Mouse (Mus musculus) lung, embryonic 15.5 days (tissue): ENCODE data around the gene Usp5. TPM values are rescaled to one million over a fixed set of nuclear protein-coding genes. Genes with fewer than 3 reads are reported as not detected.
"Not testable (repeated sequence)": the region's sequence is repeated elsewhere in the genome, so short reads cannot be mapped to it uniquely, and the experiment has no call there.

ENCODE experiments used
- ATAC-seq: fragments of 200-750 bp; cut with Nextera tagmentation; 2 replicates; pipeline ENCODE4 v1.8.0; 2017; ENCODE audit warnings: moderate number of reproducible peaks, borderline replicate concordance; ENCODE audit not compliant: low FRiP score, low TSS enrichment; ENCODE audit errors: extremely low read depth
- H3K27ac ChIP-seq: fragments of 300-500 bp; sonication (generic); 2 replicates; pipeline ENCODE4 v1.5.1; 2015; ENCODE audit warnings: moderate library complexity, mild to moderate bottlenecking, inconsistent platforms
- H3K27me3 ChIP-seq: fragments of 300-500 bp; sonication (generic); 2 replicates; pipeline ENCODE4 v1.6.1; 2015; ENCODE audit warnings: inconsistent platforms
- H3K36me3 ChIP-seq: fragments of 300-500 bp; sonication (generic); 2 replicates; pipeline ENCODE4 v1.6.1; 2015; ENCODE audit warnings: inconsistent platforms
- H3K4me1 ChIP-seq: fragments of 300-500 bp; sonication (generic); 2 replicates; pipeline ENCODE4 v1.6.1; 2015; ENCODE audit warnings: inconsistent platforms
- H3K4me2 ChIP-seq: fragments of 300-500 bp; sonication (generic); 2 replicates; pipeline ENCODE4 v1.6.1; 2015; ENCODE audit warnings: inconsistent platforms, mild to moderate bottlenecking, moderate library complexity
- H3K4me3 ChIP-seq: fragments of 300-500 bp; sonication (generic); 2 replicates; pipeline ENCODE4 v1.5.1; 2015; ENCODE audit warnings: mild to moderate bottlenecking, inconsistent platforms
- H3K9ac ChIP-seq: fragments of 300-500 bp; sonication (generic); 2 replicates; pipeline ENCODE4 v1.6.1; 2015; ENCODE audit warnings: inconsistent platforms
- H3K9me3 ChIP-seq: fragments of 300-500 bp; sonication (generic); 2 replicates; pipeline ENCODE4 v1.6.1; 2016; ENCODE audit warnings: inconsistent platforms
- WGBS: fragments of 180-500 bp; shearing (Covaris S2); methylation state at CpG from one replicate; pipeline ENCODE4 v1.1.7; 2015; 5-methylcytosine and 5-hydroxymethylcytosine counted together
- polyA plus RNA-seq: library from polyadenylated mRNA; unstranded; fragments of >200 nt; fragmentation: Nextera tagmentation; extraction: Ambion mirVana; gene quantifications from 2 replicates; pipeline ENCODE4 v1.2.1, GENCODE M21; 2015

Usp5 gene
- polyA plus RNA-seq, 1 experiment from 2014 or later: 152 TPM

DNA sequence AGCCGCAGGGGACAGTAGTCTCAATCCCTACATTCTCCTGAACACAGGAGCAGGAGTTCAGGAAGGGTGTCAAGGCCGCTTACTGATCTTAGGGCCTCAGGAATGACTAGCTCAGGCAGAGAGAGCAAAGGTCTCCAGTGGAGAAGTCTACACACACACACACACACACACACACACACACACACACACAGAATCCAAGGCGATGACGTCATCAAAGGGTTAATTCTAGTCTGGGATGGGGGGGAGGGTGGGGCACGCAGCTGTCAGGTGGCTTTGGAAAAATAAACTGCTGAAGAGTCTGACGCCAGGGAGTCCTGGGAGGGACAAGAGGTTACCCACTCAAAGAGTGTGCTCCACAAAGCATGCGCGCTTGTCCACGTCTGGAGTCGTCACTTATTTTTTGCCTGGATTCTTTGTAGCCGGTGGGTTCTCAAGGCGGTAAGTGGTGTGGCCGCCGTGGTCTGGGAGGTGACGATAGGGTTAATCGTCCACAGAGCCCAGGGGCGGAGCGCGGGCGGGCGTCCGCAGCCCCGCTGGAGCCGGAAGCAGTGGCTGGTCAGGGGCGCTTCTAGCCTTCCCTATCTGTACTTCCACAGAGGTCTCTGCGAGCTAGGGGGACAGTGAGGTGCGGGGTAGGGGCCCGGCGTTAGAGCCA, 20.8 kb downstream of the Usp5 start, which contains the start of gene Spsb2:
TSS of gene Spsb2 (plus strand) at position 304 of the 655 bp plus-strand sequence.
- WGBS: 3% methylated on average over 29 of the region's 29 CpGs
- Histone ChIP-seq H3K4me3 (peak within 1 kb of the TSS; percentile 53), H3K4me1 (peaks cover 43% of the 10 kb centered on the region), H3K9me3 (no peaks in the 10 kb centered on the region), H3K4me2 (peak within 1 kb of the TSS; percentile 86), H3K27ac (peak within 1 kb of the TSS; percentile 93), H3K36me3 (peaks cover 15% of the 10 kb centered on the region), H3K27me3 (no peaks in the 10 kb centered on the region), H3K9ac (peak within 1 kb of the TSS; percentile 60)
- ATAC-seq: peak; percentile 64; the same call in 1 of the 2 replicates

DNA sequence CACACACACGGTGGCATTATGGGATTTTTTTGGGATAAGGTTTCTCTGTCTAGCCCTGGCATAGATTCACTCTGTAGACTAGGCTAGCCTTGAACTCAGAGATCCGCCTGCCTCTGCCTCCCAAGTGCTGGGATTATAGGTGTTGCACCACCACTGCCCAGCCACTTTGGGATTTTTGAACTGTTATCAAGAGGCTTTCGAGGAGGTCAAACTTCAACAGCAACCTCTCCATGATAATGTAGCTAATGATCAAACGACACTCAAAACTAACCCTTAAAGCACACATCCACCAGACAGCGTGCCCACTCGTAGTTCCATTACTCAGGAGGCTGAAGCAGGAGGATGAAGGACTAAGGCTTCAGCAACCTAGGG, 21.3 kb downstream of the Usp5 start:
- Histone ChIP-seq H3K4me2 (peak overlapping the region; percentile 86), H3K27ac (peak overlapping the region; percentile 93), H3K27me3 (no peaks in the 10 kb centered on the region), H3K4me3 (peak overlapping the region; percentile 53), H3K9me3 (no peaks in the 10 kb centered on the region), H3K9ac (no peak overlapping the region), H3K4me1 (peaks cover 42% of the 10 kb centered on the region), H3K36me3 (peaks cover 15% of the 10 kb centered on the region)
- 60% methylated on average over 6 of the region's 6 CpGs for WGBS
- ATAC-seq: no peak

DNA sequence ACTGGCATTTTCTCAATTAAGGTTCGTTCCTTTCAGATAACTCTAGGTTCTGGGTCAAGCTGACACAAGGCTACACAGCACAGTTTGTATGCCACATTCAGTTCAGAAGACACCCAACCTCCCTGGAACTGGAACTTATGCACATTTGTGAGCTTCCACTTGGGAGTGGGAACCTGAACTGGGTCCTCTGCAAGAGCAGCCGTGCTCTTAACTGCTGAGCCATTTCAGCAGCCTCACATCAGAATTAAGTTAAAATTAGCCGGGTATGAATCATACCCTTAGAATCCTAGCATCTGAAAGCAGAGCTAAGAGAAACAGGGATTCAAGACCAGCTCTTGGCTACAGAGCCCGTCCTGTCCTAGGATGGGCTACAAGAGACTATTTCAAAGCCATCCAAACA, 21.9 kb downstream of the Usp5 start:
- Histone ChIP-seq H3K27ac (no peak overlapping the region), H3K9me3 (no peaks in the 10 kb centered on the region), H3K9ac (no peak overlapping the region), H3K4me3 (no peak overlapping the region), H3K36me3 (peaks cover 15% of the 10 kb centered on the region), H3K27me3 (no peaks in the 10 kb centered on the region), H3K4me2 (no peak overlapping the region), H3K4me1 (peaks cover 36% of the 10 kb centered on the region)
- 70% methylated on average over 4 of the region's 4 CpGs for WGBS
- ATAC-seq: no peak

GRCm38 (mm10) chr6:124806446-124807140, 22.7 kb downstream of the Usp5 start:
- WGBS: 76% methylated on average over 7 of the region's 7 CpGs
- peaks cover 29% of the 10 kb centered on the region for H3K4me1 ChIP-seq
- H3K4me2 ChIP-seq: peak overlapping the region; percentile 85
- H3K4me3 ChIP-seq: peak overlapping the region; percentile 53
- H3K9me3 ChIP-seq: no peaks in the 10 kb centered on the region
- peaks cover 8% of the 10 kb centered on the region for H3K36me3 ChIP-seq
- no peak for ATAC-seq
- H3K9ac ChIP-seq: no peak overlapping the region
- peak overlapping the region; percentile 95 for H3K27ac ChIP-seq
- no peaks in the 10 kb centered on the region for H3K27me3 ChIP-seq

- peaks cover 28% of the 10 kb centered on the region for H3K4me1 ChIP-seq
- H3K4me2 ChIP-seq: peak overlapping the region; percentile 85
- H3K36me3 ChIP-seq: 0 out of 2 replicates have a peak, but pooled peaks cover 4% of the 10 kb centered on the region
- H3K9ac ChIP-seq: peak overlapping the region; percentile 53
- peak overlapping the region; percentile 95 for H3K27ac ChIP-seq
- peak; percentile 83 for ATAC-seq
- no peaks in the 10 kb centered on the region for H3K9me3 ChIP-seq
- H3K27me3 ChIP-seq: no peaks in the 10 kb centered on the region
- 1% methylated on average over 34 of the region's 34 CpGs for WGBS
- peak overlapping the region; percentile 53 for H3K4me3 ChIP-seq
Observed at GRCm38 (mm10) chr6:124805341-124806321, 23.7 kb downstream of the Usp5 start.

- H3K27ac ChIP-seq: no peak overlapping the region
- no peak overlapping the region for H3K9ac ChIP-seq
- no peak for ATAC-seq
- WGBS: 80% methylated on average over 3 of the region's 3 CpGs
- no peak overlapping the region for H3K4me2 ChIP-seq
- H3K9me3 ChIP-seq: no peaks in the 10 kb centered on the region
- peaks cover 18% of the 10 kb centered on the region for H3K4me1 ChIP-seq
- no peak overlapping the region for H3K4me3 ChIP-seq
- no peaks in the 10 kb centered on the region for H3K36me3 ChIP-seq
- no peaks in the 10 kb centered on the region for H3K27me3 ChIP-seq
Observed at GRCm38 (mm10) chr6:124804341-124804740, 24.9 kb downstream of the Usp5 start.

DNA sequence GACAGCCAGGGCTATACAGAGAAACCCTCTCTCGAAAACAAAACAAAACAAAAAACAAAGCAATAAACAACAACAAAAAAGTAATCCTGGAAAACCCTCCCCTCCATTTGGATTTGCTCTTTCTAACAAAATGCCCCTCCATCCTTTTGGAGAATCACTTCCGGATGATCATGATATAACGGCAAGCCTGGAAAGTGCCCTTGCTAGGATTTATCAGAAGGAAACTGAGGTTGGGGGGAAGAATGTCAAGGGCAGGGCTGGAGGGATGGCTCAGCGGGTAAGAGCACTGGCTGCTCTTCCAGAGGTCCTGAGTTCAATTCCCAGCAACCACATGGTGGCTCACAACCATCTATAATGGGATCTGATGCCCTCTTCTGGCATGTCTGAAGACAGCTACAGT, 25.6 kb downstream of the Usp5 start:
- not testable (repeated sequence) for H3K36me3 ChIP-seq, ATAC-seq, H3K4me3 ChIP-seq, H3K27me3 ChIP-seq, H3K9ac ChIP-seq, H3K9me3 ChIP-seq, H3K4me2 ChIP-seq, H3K27ac ChIP-seq
- WGBS: 92% methylated on average over 4 of the region's 4 CpGs
- H3K4me1 ChIP-seq: peaks cover 18% of the 10 kb centered on the region

DNA sequence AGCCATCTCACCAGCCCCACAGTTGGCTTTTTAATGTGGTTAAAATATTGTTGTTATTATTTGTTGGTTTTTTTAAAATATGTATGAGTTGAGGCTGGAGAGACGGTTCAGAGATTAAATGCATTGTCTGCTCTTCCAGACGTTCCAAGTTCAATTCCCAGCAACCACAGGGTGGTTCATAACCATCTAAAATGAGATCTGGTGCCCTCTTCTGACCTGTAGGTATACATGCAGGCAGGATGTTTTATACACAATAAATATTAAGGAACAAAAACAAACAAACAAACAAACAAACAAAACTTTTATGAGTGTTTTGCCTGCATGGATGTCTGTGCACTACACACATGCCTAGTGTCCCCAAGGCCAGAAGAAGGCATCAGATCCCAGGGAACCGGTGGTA, 26.2 kb downstream of the Usp5 start:
- no peaks in the 10 kb centered on the region for H3K27me3 ChIP-seq
- no peak overlapping the region for H3K4me3 ChIP-seq
- peaks cover 15% of the 10 kb centered on the region for H3K4me1 ChIP-seq
- no peaks in the 10 kb centered on the region for H3K36me3 ChIP-seq
- no peak for ATAC-seq
- no peak overlapping the region for H3K9ac ChIP-seq
- WGBS: 85% methylated on average over 3 of the region's 3 CpGs
- H3K9me3 ChIP-seq: no peaks in the 10 kb centered on the region
- no peak overlapping the region for H3K4me2 ChIP-seq
- no peak overlapping the region for H3K27ac ChIP-seq

- WGBS: 12% methylated on average over 6 of the region's 9 CpGs
- not testable (repeated sequence) for ATAC-seq, H3K36me3 ChIP-seq, H3K9ac ChIP-seq, H3K27me3 ChIP-seq, H3K9me3 ChIP-seq, H3K27ac ChIP-seq
- Histone ChIP-seq H3K4me3 (peak overlapping the region; percentile 22; the same call in 1 of the 2 replicates), H3K4me1 (peaks cover 13% of the 10 kb centered on the region), H3K4me2 (peak overlapping the region; percentile 47)
Observed at GRCm38 (mm10) chr6:124802400-124802799, 26.9 kb downstream of the Usp5 start.

DNA sequence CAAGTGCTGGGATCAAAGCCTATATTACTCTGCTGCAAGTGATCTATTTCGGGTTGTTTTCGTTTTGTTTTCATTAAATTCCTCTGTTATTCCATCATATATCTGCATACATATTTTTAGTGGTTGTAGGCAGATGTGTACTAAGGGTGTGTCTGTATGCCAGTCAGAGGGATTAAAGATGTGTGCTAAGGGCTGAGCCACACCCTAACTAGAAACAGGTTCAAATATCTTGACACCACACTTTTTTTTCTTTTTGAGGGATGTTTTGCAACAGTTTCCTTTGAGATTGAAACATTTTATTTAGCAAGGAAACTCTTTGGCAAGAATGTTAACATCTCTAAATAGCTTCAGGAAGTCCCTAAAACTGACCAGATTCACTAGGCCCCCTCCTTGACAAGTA, 33.1 kb downstream of the Usp5 start:
- Histone ChIP-seq H3K27ac (no peak overlapping the region), H3K27me3 (no peaks in the 10 kb centered on the region), H3K4me3 (no peak overlapping the region), H3K4me2 (no peak overlapping the region), H3K9ac (no peak overlapping the region), H3K4me1 (no peaks in the 10 kb centered on the region), H3K9me3 (no peaks in the 10 kb centered on the region), H3K36me3 (no peaks in the 10 kb centered on the region)
- WGBS: 74% methylated on average over 2 of the region's 2 CpGs
- ATAC-seq: no peak

- ATAC-seq: no peak
- Histone ChIP-seq H3K4me3 (no peak overlapping the region), H3K4me2 (no peak overlapping the region), H3K27me3 (no peaks in the 10 kb centered on the region), H3K9ac (no peak overlapping the region), H3K9me3 (no peaks in the 10 kb centered on the region), H3K4me1 (no peaks in the 10 kb centered on the region), H3K36me3 (no peaks in the 10 kb centered on the region), H3K27ac (no peak overlapping the region)
- 76% methylated on average over 4 of the region's 4 CpGs for WGBS
Observed at GRCm38 (mm10) chr6:124795781-124796180, 33.5 kb downstream of the Usp5 start.
